Mouse (Mus musculus) spleen, adult 18-20 months (tissue): ENCODE measurements at regions not wholly inside any gene's neighbourhood (a gene's known extent, or its start where the extent isn't known, plus 50 kb on each side); places are given as distances from the start of the nearest gene placed in this dataset.

Source experiments
- DNase-seq, 2 experiments: peaks; one replicate each; pipeline ENCODE4 v3.0.0; 2022; ENCODE audit warnings: mixed read lengths in 2 of 2

DNA sequence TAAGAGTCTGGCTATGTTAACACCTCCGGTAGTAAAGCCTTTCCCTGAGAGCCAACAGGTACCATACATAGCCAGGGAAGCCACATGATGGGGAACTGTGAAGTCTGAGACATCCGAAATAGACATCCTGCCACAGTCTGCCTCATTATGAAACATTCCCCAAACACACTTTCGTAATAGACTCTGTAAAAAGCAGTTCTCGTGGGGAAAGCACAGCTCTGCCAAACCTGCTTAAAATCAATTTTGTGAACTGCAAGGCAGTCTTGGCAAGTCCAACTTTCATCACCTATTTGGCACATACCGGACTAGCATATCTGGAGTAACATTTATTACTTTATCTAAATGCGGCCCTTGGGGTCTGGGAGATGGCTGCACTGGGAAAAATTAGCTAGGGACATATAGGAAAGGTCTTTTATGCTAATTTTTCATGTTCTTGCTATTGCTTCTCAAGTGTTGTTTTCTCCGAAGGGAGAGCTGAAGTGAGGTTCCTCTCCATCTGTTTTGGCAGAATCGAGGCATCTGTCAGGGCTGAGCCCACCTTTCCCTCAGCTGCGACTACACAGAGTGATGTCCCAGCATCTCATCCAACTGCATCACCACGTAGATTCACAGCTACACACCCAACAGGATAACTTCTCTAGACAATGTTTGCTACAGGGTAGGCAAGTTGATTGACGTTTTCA is 86.8 kb upstream of the Phactr1 start:
- no peak for DNase-seq

- no peak for DNase-seq
Observed at GRCm38 (mm10) chr13:42595180-42595579, 85.2 kb upstream of the Phactr1 start.

GRCm38 (mm10) chr13:42597781-42598180 is 82.6 kb upstream of the Phactr1 start:
- no peak for DNase-seq

- no peak for DNase-seq
Observed at GRCm38 (mm10) chr13:42603308-42603707, 77.1 kb upstream of the Phactr1 start.

- DNase-seq, result no peak
Observed at GRCm38 (mm10) chr13:42607735-42608134, 72.7 kb upstream of the Phactr1 start.

DNA sequence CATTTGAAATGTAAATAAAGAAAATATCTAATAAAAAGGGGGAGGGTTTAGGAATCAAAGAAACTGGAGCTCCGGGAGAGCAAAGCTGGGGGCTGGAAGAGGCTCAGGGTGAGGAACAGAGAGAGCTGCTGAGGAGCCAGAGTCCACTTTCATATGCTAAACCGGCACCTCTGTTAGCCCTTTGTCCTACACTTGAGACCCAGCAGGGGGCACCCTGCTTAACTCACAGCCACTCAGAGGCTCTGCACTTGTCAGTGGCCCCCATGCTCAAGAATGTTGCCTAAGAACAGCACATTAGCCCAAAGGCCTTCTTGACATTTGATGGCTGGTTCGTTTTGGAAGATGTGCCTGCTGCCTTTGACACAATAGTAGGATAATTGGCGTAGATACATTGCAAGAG is 71.5 kb upstream of the Phactr1 start:
- DNase-seq, result no peak

DNA sequence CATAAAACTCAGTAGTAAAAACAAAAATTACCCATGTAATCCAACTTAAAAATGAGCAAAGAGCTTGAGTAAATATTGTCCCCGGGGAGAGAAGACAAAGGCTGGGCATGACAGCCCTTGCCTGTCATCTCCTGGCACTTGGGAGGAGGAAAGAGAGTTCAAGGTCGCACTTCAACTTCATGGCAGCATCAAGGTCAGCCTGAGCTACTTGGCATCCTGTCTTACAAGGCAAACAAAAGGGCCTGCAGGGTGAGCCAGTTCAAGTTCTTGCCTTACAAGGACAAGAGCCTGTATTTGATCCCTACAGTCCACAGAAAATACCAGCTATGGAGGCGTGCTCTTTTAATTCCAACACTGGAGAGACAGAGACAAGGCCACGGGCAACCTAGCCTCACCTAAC is 67.1 kb upstream of the Phactr1 start:
- no peak for DNase-seq

DNA sequence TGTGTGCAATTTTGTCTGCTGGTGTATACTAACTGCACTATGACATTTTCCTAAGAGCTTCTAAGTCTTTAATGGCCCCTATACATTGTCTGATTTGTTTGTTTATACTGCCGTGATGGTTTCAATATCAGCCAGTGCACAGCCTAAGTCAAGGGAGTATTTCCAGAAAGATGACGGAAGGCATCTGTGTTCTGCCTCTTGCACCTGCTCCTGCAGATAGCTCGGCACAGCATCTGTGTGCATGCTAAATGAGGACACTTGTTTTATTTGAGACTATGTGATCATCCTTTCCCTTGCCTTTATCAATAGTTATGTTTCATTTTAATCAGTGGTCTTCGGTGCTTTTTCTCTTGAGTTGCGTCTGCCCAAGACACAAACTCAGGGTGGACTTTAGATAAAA is 64.6 kb upstream of the Phactr1 start:
- DNase-seq, result no peak

- DNase-seq, result no peak
Observed at GRCm38 (mm10) chr13:42617225-42617624, 63.2 kb upstream of the Phactr1 start.

DNA sequence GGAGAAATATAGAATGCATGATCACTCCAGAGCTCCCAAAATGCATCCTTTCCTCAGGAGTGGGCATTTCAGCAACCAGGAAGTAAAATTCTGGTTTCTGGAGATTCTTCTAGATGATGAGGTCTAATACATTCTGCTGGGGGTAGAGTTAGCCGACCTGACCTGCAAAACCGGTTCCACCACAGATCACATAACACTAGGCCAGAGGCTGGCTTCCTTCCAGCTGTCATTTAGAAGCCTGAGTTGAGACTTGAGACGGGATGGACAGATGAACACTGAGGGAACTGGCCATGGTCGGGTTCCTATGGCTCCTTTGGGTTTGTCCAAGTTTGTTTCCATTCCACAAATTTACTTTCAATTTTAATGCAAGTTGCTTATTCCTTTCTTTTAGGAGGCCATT is 62.6 kb upstream of the Phactr1 start:
- no peak for DNase-seq

- DNase-seq, result no peak
Observed at GRCm38 (mm10) chr13:42619555-42620280, 60.7 kb upstream of the Phactr1 start.

GRCm38 (mm10) chr13:42623491-42623890 is 56.9 kb upstream of the Phactr1 start:
- no peak for DNase-seq
